9 mouse cellular contexts compared by ENCODE assay signal in the genomic region with DNA sequence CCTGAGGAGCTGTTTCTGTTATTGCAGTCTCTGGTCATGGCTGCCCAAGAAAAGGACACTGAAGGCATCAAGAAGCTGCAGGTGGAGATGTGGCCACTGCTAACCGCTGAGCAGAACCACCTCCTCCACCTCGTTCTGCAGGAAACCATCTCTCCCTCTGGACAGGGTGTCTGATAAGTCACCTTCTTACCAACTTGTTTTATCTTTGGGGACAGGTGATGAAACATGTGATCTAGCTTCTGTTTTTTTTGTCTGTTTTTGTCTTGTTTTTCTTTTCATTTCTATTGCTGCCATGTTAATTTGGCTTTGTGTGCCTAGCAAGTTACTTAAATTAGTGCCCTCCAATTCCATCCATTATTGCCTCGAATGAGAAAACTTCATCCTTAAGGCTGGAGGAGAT. TPM values are rescaled to one million over a fixed set of nuclear protein-coding genes. Genes with fewer than 3 reads are reported as not detected.
DNase-seq lines count a peak whose midpoint lies in the region; ATAC-seq and TF ChIP-seq lines count a peak whose summit lies in the region.
"Had no signal": no experiment of that assay in that cellular context is flagged by ENCODE, and none has a peak within 500 bp of the region (broad histone marks: within the 10 kb centered on the region; RNA-seq: fewer than 3 reads in every experiment).

No protein-coding gene starts in this region.

- H3K27ac ChIP-seq in lung, embryonic 14.5 days (ENCODE audit: low read depth) = no peak overlapping the region
- H3K27ac ChIP-seq in embryonic facial prominence, embryonic 11.5 days (replicated peaks; ENCODE audit: low read depth, low read length) = no peak overlapping the region
- H3K27ac ChIP-seq in intestine, embryonic 16.5 days (ENCODE audit: low read length) = no peak overlapping the region; the same call in 1 of the 2 replicates
- peak overlapping the region; percentile 96 for H3K27ac ChIP-seq in neural tube, embryonic 13.5 days (replicated peaks)

- no peaks in the 10 kb centered on the region for H3K9me3 ChIP-seq in lung, embryonic 14.5 days (ENCODE audit: low read depth, low read length)
- no peaks in the 10 kb centered on the region for H3K9me3 ChIP-seq in embryonic facial prominence, embryonic 11.5 days (replicated peaks; ENCODE audit: control insufficient read depth, low read length)
- H3K9me3 ChIP-seq in intestine, embryonic 16.5 days (ENCODE audit: control insufficient read depth, low read length) = no peaks in the 10 kb centered on the region
- no peaks in the 10 kb centered on the region for H3K9me3 ChIP-seq in neural tube, embryonic 13.5 days

- H3K27me3 ChIP-seq in lung, embryonic 14.5 days (ENCODE audit: insufficient read depth, low read length) = no peaks in the 10 kb centered on the region
- 0 out of 2 replicates have a peak, but pooled peaks cover 2% of the 10 kb centered on the region for H3K27me3 ChIP-seq in embryonic facial prominence, embryonic 11.5 days (ENCODE audit: control insufficient read depth, insufficient read depth, low read length)
- H3K27me3 ChIP-seq in intestine, embryonic 16.5 days (replicated peaks; ENCODE audit: control insufficient read depth, insufficient read depth, low read length) = 0 out of 2 replicates have a peak, but pooled peaks cover 3% of the 10 kb centered on the region
- no peaks in the 10 kb centered on the region for H3K27me3 ChIP-seq in neural tube, embryonic 13.5 days

- no peak for ATAC-seq in lung, embryonic 14.5 days (ENCODE audit: insufficient read depth)
- ATAC-seq in embryonic facial prominence, embryonic 11.5 days (replicated peaks; ENCODE audit: insufficient number of reproducible peaks, low FRiP score, low TSS enrichment, low read depth) = no peak
- ATAC-seq in intestine, embryonic 16.5 days = no peak
- ATAC-seq in neural tube, embryonic 13.5 days (ENCODE audit: low read depth) = no peak

- intact Hi-C loops in left cerebral cortex, postnatal 4 days (cut with DNase I) = no loop called here

- no peak for TF ChIP-seq CTCF in lung, embryonic 14.5 days (IDR thresholded peaks at IDR 0.05; ENCODE audit: low read depth)

- no peaks in the 10 kb centered on the region for H3K4me1 ChIP-seq in lung, embryonic 14.5 days (ENCODE audit: insufficient read depth)
- no peaks in the 10 kb centered on the region for H3K4me1 ChIP-seq in embryonic facial prominence, embryonic 11.5 days (ENCODE audit: control insufficient read depth, insufficient read depth, low read length)
- no peaks in the 10 kb centered on the region for H3K4me1 ChIP-seq in intestine, embryonic 16.5 days (ENCODE audit: control insufficient read depth, insufficient read depth, low read length)
- peaks cover 20% of the 10 kb centered on the region for H3K4me1 ChIP-seq in neural tube, embryonic 13.5 days (replicated peaks)

- H3K9ac ChIP-seq in lung, embryonic 14.5 days = peak overlapping the region; percentile 58; the same call in 1 of the 2 replicates
- H3K9ac ChIP-seq in embryonic facial prominence, embryonic 11.5 days (replicated peaks; ENCODE audit: low read length) = peak overlapping the region; percentile 62
- H3K9ac ChIP-seq in intestine, embryonic 16.5 days (ENCODE audit: low read depth, low read length) = peak overlapping the region; percentile 75
- peak overlapping the region; percentile 83 for H3K9ac ChIP-seq in neural tube, embryonic 13.5 days

- no peaks in the 10 kb centered on the region for H3K36me3 ChIP-seq in lung, embryonic 14.5 days (ENCODE audit: insufficient read depth)
- H3K36me3 ChIP-seq in embryonic facial prominence, embryonic 11.5 days (replicated peaks; ENCODE audit: control insufficient read depth, insufficient read depth, low read depth, low read length) = no peaks in the 10 kb centered on the region
- H3K36me3 ChIP-seq in intestine, embryonic 16.5 days (ENCODE audit: control insufficient read depth, insufficient read depth, low read length) = no peaks in the 10 kb centered on the region
- no peaks in the 10 kb centered on the region for H3K36me3 ChIP-seq in neural tube, embryonic 13.5 days

- 30% methylated on average over 3 of the region's 3 CpGs for WGBS in lung, embryonic 14.5 days
- WGBS in embryonic facial prominence, embryonic 11.5 days = 41% methylated on average over 3 of the region's 3 CpGs
- WGBS in intestine, embryonic 16.5 days = 24% methylated on average over 3 of the region's 3 CpGs
- 34% methylated on average over 3 of the region's 3 CpGs for WGBS in neural tube, embryonic 13.5 days

- DNase-seq in lung, embryonic 14.5 days = no peak
- no peak for DNase-seq in lung, postnatal 36 days
- no peak for DNase-seq in embryonic facial prominence, embryonic 11.5 days (ENCODE audit: low spot score)
- DNase-seq in left cerebral cortex, postnatal 4 days = no peak
- no peak for DNase-seq in spleen, postnatal 4 days (ENCODE audit: low spot score in 2 of 2)
- DNase-seq in kidney, postnatal 4 days = no peak

- H3K4me3 ChIP-seq in lung, embryonic 14.5 days (ENCODE audit: low read depth, low read length) = peak overlapping the region; percentile 53
- peak overlapping the region; percentile 55 for H3K4me3 ChIP-seq in embryonic facial prominence, embryonic 11.5 days (ENCODE audit: low read depth, low read length)
- peak overlapping the region; percentile 66 for H3K4me3 ChIP-seq in intestine, embryonic 16.5 days (ENCODE audit: low read length)
- H3K4me3 ChIP-seq in neural tube, embryonic 13.5 days = peak overlapping the region; percentile 62

- H3K4me2 ChIP-seq in lung, embryonic 14.5 days = peak overlapping the region; percentile 71
- peak overlapping the region; percentile 76 for H3K4me2 ChIP-seq in embryonic facial prominence, embryonic 11.5 days (ENCODE audit: low read depth, low read length)
- peak overlapping the region; percentile 78 for H3K4me2 ChIP-seq in intestine, embryonic 16.5 days (ENCODE audit: low read depth, low read length)
- H3K4me2 ChIP-seq in neural tube, embryonic 13.5 days = peak overlapping the region; percentile 66

RNA-seq across cellular contexts. Expression of a gene that starts 1.2 kb away (rescaled TPM):
- polyA plus RNA-seq in lung, embryonic 14.5 days (2014; fragmentation: Nextera tagmentation; extraction: Ambion mirVana) = 9.7 and 10.9 TPM in 2 replicates
- polyA plus RNA-seq in embryonic facial prominence, embryonic 11.5 days (2014; fragmentation: Nextera tagmentation; extraction: Ambion mirVana) = 8.6 and 9.4 TPM in 2 replicates
- 14.7 and 14.9 TPM in 2 replicates for polyA plus RNA-seq in intestine, embryonic 16.5 days (2015; fragmentation: Nextera tagmentation; extraction: Ambion mirVana)
- 29.9 and 33.8 TPM in 2 replicates for polyA plus RNA-seq in neural tube, embryonic 13.5 days (2015; fragmentation: Nextera tagmentation; extraction: Ambion mirVana)
- 10 to 100 TPM; 16.2 to 17.1 TPM for total RNA-seq in left cerebral cortex, postnatal 4 days (2021)

RNA-seq across cellular contexts. Expression of a gene that starts 13.6 kb away (rescaled TPM):
- polyA plus RNA-seq in lung, embryonic 14.5 days (2014; fragmentation: Nextera tagmentation; extraction: Ambion mirVana) = 0.21 TPM in 1 of 2 replicates, not detected in the other
- polyA plus RNA-seq in embryonic facial prominence, embryonic 11.5 days (2014; fragmentation: Nextera tagmentation; extraction: Ambion mirVana) = not detected in 2 replicates
- 1.2 and 1.6 TPM in 2 replicates for polyA plus RNA-seq in intestine, embryonic 16.5 days (2015; fragmentation: Nextera tagmentation; extraction: Ambion mirVana)
- 0.69 TPM in 1 of 2 replicates, not detected in the other for polyA plus RNA-seq in neural tube, embryonic 13.5 days (2015; fragmentation: Nextera tagmentation; extraction: Ambion mirVana)
- not detected for total RNA-seq in left cerebral cortex, postnatal 4 days (2021)
- total RNA-seq: left cerebral cortex, postnatal 25 days had no signal

RNA-seq across cellular contexts. Expression of a gene that starts 15.2 kb away (rescaled TPM):
- polyA plus RNA-seq in lung, embryonic 14.5 days (2014; fragmentation: Nextera tagmentation; extraction: Ambion mirVana) = 4.6 TPM in 1 of 2 replicates, not detected in the other
- polyA plus RNA-seq in embryonic facial prominence, embryonic 11.5 days (2014; fragmentation: Nextera tagmentation; extraction: Ambion mirVana) = 1.1 TPM in 1 of 2 replicates, not detected in the other
- polyA plus RNA-seq in intestine, embryonic 16.5 days (2015; fragmentation: Nextera tagmentation; extraction: Ambion mirVana) = 1.8 and 1.9 TPM in 2 replicates
- 0.74 and 1.2 TPM in 2 replicates for polyA plus RNA-seq in neural tube, embryonic 13.5 days (2015; fragmentation: Nextera tagmentation; extraction: Ambion mirVana)
- 1 to 10 TPM in 1 of 2 experiments, under 1 TPM in 1; 0.60 to 1.4 TPM for total RNA-seq in left cerebral cortex, postnatal 4 days (2021)

RNA-seq across cellular contexts. Expression of a gene that starts 35.9 kb away (rescaled TPM):
- not detected in 2 replicates for polyA plus RNA-seq in lung, embryonic 14.5 days (2014; fragmentation: Nextera tagmentation; extraction: Ambion mirVana)
- polyA plus RNA-seq in embryonic facial prominence, embryonic 11.5 days (2014; fragmentation: Nextera tagmentation; extraction: Ambion mirVana) = 0.55 TPM in 1 of 2 replicates, not detected in the other
- not detected in 2 replicates for polyA plus RNA-seq in intestine, embryonic 16.5 days (2015; fragmentation: Nextera tagmentation; extraction: Ambion mirVana)
- polyA plus RNA-seq in neural tube, embryonic 13.5 days (2015; fragmentation: Nextera tagmentation; extraction: Ambion mirVana) = 0.57 and 0.65 TPM in 2 replicates
- not detected for total RNA-seq in left cerebral cortex, postnatal 4 days (2021)
- total RNA-seq: left cerebral cortex, postnatal 25 days had no signal

RNA-seq across cellular contexts. Expression of a gene that starts 37.3 kb away (rescaled TPM):
- polyA plus RNA-seq in lung, embryonic 14.5 days (2014; fragmentation: Nextera tagmentation; extraction: Ambion mirVana) = 8.8 and 16.8 TPM in 2 replicates
- polyA plus RNA-seq in embryonic facial prominence, embryonic 11.5 days (2014; fragmentation: Nextera tagmentation; extraction: Ambion mirVana) = 13.0 and 13.8 TPM in 2 replicates
- polyA plus RNA-seq in intestine, embryonic 16.5 days (2015; fragmentation: Nextera tagmentation; extraction: Ambion mirVana) = 7.6 and 7.9 TPM in 2 replicates
- polyA plus RNA-seq in neural tube, embryonic 13.5 days (2015; fragmentation: Nextera tagmentation; extraction: Ambion mirVana) = 21.3 and 22.3 TPM in 2 replicates
- total RNA-seq in left cerebral cortex, postnatal 4 days (2021) = 10 to 100 TPM in 1 of 2 experiments, 1 to 10 TPM in 1; 3.6 to 13.1 TPM
